In the genomic region with DNA sequence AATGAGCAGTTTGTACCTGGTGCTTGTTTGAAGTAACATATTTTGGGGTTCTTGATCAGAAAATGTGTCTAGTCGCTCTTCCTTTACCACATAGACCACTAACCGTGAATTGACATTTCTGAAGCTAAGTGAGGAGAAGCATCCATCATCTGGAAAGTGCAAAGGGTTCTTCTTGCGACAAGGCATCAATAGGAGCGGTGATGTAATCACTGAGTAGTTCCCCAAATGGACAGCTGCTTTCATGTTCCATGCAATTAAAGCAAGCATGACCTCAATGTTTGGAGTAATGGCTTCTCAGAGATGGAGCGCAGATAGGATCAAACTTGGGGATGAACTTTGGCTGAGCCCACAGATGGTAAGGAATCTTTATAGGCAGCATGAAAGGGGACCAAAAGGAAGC, we compare ENCODE assay signal across 22 mouse cellular contexts. TPM values are rescaled to one million over a fixed set of nuclear protein-coding genes. Genes with fewer than 3 reads are reported as not detected.
DNase-seq lines count a peak whose midpoint lies in the region; ATAC-seq and TF ChIP-seq lines count a peak whose summit lies in the region.
"Had no signal": no experiment of that assay in that cellular context is flagged by ENCODE, and none has a peak within 500 bp of the region (broad histone marks: within the 10 kb centered on the region; RNA-seq: fewer than 3 reads in every experiment).

No protein-coding gene starts in this region.

- peak; percentile 28 for DNase-seq in lung, postnatal 0 days (ENCODE audit: low spot score)
- DNase-seq in lung, postnatal 4 days: no peak
- DNase-seq in hindbrain, embryonic 10.5 days (ENCODE audit: low spot score): no peak
- no peak for DNase-seq in cerebellum, postnatal 36 days
- DNase-seq: adrenal gland, adult 2 months; adrenal gland, postnatal 10 days; adrenal gland, postnatal 25 days; cerebellum, adult 11 months; cerebellum, adult 2 months; cerebellum, adult 9-10 months; cerebellum, postnatal 10 days; cerebellum, postnatal 25 days; forebrain, postnatal 0 days had no signal

- H3K4me3 ChIP-seq in lung, postnatal 0 days (ENCODE audit: low read depth, low read length): no peak overlapping the region
- no peak overlapping the region for H3K4me3 ChIP-seq in hindbrain, embryonic 10.5 days
- H3K4me3 ChIP-seq: embryonic facial prominence, embryonic 10.5 days; embryonic facial prominence, embryonic 12.5 days; forebrain, embryonic 13.5 days; forebrain, embryonic 15.5 days had no signal

- H3K4me1 ChIP-seq in lung, postnatal 0 days (ENCODE audit: insufficient read depth, low read depth, low read length): no peaks in the 10 kb centered on the region
- peaks cover 8% of the 10 kb centered on the region; the same call in 1 of the 2 replicates for H3K4me1 ChIP-seq in hindbrain, embryonic 10.5 days (replicated peaks)
- H3K4me1 ChIP-seq: embryonic facial prominence, embryonic 10.5 days; embryonic facial prominence, embryonic 12.5 days; forebrain, embryonic 13.5 days; forebrain, embryonic 15.5 days had no signal

- no peak overlapping the region for H3K27ac ChIP-seq in lung, postnatal 0 days (ENCODE audit: low read length)
- H3K27ac ChIP-seq in hindbrain, embryonic 10.5 days: no peak overlapping the region
- H3K27ac ChIP-seq: embryonic facial prominence, embryonic 10.5 days; embryonic facial prominence, embryonic 12.5 days; forebrain, embryonic 13.5 days; forebrain, embryonic 15.5 days had no signal

- no peaks in the 10 kb centered on the region for H3K9me3 ChIP-seq in lung, postnatal 0 days (ENCODE audit: low read length)
- H3K9me3 ChIP-seq in hindbrain, embryonic 10.5 days: no peaks in the 10 kb centered on the region
- H3K9me3 ChIP-seq: embryonic facial prominence, embryonic 10.5 days; embryonic facial prominence, embryonic 12.5 days; forebrain, embryonic 13.5 days; forebrain, embryonic 15.5 days had no signal

- H3K36me3 ChIP-seq in lung, postnatal 0 days (ENCODE audit: insufficient read depth, low read length): no peaks in the 10 kb centered on the region
- no peaks in the 10 kb centered on the region for H3K36me3 ChIP-seq in hindbrain, embryonic 10.5 days
- H3K36me3 ChIP-seq: embryonic facial prominence, embryonic 10.5 days; embryonic facial prominence, embryonic 12.5 days; forebrain, embryonic 15.5 days had no signal

- ATAC-seq in lung, postnatal 0 days: no peak
- ATAC-seq in granulocyte monocyte progenitor cell, adult 5-6 weeks (replicated peaks; ENCODE audit: poor library complexity, severe bottlenecking): peak; percentile 76
- peak; percentile 58 for ATAC-seq in megakaryocyte progenitor cell, adult 5-6 weeks (replicated peaks; ENCODE audit: poor library complexity)
- ATAC-seq: forebrain, embryonic 13.5 days; forebrain, embryonic 15.5 days; forebrain, postnatal 0 days had no signal

- no peak overlapping the region for H3K9ac ChIP-seq in lung, postnatal 0 days (replicated peaks; ENCODE audit: low read depth)
- H3K9ac ChIP-seq: embryonic facial prominence, embryonic 12.5 days; forebrain, embryonic 13.5 days; forebrain, embryonic 15.5 days; forebrain, postnatal 0 days had no signal

- H3K27me3 ChIP-seq in lung, postnatal 0 days (replicated peaks; ENCODE audit: insufficient read depth, low read length): no peaks in the 10 kb centered on the region
- no peaks in the 10 kb centered on the region for H3K27me3 ChIP-seq in hindbrain, embryonic 10.5 days (ENCODE audit: insufficient read depth, poor library complexity, severe bottlenecking)
- H3K27me3 ChIP-seq: embryonic facial prominence, embryonic 12.5 days; forebrain, embryonic 13.5 days; forebrain, embryonic 15.5 days had no signal

- WGBS in lung, postnatal 0 days: 60% methylated on average over 5 of the region's 5 CpGs
- WGBS in hindbrain, embryonic 10.5 days: 90% methylated on average over 5 of the region's 5 CpGs

- H3K4me2 ChIP-seq in lung, postnatal 0 days (replicated peaks; ENCODE audit: low read depth, low read length): no peak overlapping the region
- H3K4me2 ChIP-seq: embryonic facial prominence, embryonic 12.5 days; forebrain, embryonic 13.5 days; forebrain, embryonic 15.5 days had no signal

- no peak for TF ChIP-seq EP300 in lung, postnatal 0 days (IDR thresholded peaks at IDR 0.05)

- no peak for TF ChIP-seq CTCF in lung, postnatal 0 days (IDR thresholded peaks at IDR 0.05)

RNA-seq across cellular contexts. Expression of a gene that starts 52.0 kb away (rescaled TPM):
- polyA plus RNA-seq in lung, postnatal 0 days (2015; fragmentation: Nextera tagmentation; extraction: Ambion mirVana): 1.4 and 2.0 TPM in 2 replicates
- total RNA-seq in granulocyte monocyte progenitor cell, adult 5-6 weeks (2014; fragmentation: Nextera tagmentation): not detected in 2 replicates
- 0.05 and 0.13 TPM in 2 replicates for total RNA-seq in granulocyte monocyte progenitor cell, adult 5-6 weeks (2017)
- not detected in 2 replicates for total RNA-seq in megakaryocyte progenitor cell, adult 5-6 weeks (2015)
- 0.21 TPM in 1 of 2 replicates, not detected in the other for total RNA-seq in megakaryocyte progenitor cell, adult 5-6 weeks (2017)
- polyA plus RNA-seq in hindbrain, embryonic 10.5 days (2016; fragmentation: Nextera tagmentation; extraction: Ambion mirVana): 0.40 and 0.65 TPM in 2 replicates
- total RNA-seq: ES-E14, MEL had no signal
- polyA plus RNA-seq: C2C12 had no signal
